Mouse (Mus musculus): ENCODE data around the gene Mkln1.

Gene Mkln1

GRCm38 (mm10) chr6:31513726-31514125 lies 115.2 kb downstream of the Mkln1 start:
- no peak for DNase-seq (ENCODE audit: low read depth, low spot score)

GRCm38 (mm10) chr6:31517681-31518337 lies 119.3 kb downstream of the Mkln1 start:
- no peak for DNase-seq (ENCODE audit: low read depth, low spot score)

GRCm38 (mm10) chr6:31518338-31518698 lies 119.8 kb downstream of the Mkln1 start:
- DNase-seq (ENCODE audit: low read depth, low spot score), result no peak

DNA sequence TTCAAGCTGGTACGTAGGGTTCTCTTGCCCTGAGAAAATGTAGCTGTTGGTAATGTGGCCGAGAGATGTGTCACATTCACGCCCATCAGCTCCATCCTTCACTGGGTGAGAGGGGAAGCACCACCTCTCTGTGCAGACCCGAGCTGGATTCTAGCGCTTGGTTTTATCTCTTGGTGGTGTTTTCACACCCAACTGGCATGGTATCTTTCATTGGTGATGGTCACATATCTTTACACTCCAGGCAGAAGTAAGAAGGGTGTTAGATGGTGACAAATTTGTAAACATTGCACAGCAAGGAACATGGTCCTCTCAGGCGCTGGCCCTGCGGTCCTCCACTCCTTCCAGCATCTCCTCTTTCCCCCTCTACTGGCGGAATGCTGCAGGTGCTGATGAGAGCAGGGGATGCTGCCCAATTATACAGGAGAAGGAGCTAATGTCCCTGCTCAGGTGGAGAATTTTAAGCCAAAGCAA lies 120.5 kb downstream of the Mkln1 start:
- peak; percentile 46 for DNase-seq (ENCODE audit: low read depth, low spot score)

DNA sequence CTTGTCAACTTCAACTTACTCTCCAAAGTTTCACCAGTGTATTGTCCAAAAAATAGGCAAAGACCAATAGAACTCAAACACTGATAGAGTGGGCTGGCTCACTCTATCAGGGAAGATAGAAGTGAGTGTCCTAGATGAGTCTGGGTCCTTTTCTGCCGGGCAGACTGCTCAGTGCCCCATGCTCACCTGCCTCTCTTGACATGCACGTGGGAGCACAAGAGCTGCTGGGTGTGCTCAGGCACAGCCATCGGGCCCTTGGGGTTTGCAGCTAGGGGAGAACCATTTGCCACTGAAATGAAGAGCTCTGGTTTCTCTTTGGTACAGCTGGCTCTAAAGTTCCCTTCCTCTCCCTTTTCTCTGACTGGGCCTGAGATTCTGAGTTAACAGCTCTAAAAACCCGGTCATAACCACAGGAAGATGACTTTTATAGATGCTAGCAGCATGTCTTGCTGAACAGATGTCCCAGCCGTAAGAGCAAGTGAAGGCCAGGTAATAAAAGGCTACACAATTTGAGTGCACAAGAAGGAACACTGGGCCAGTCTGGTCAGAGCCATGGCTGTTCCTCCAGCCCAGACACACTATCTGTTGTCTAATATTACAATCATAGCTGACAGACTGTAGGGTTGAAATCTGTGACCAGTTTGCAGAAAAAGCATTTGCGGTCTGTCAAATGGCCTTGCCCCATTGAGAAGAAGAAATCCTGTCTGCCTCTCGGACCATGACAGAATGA lies 122.1 kb downstream of the Mkln1 start:
- DNase-seq (ENCODE audit: low read depth, low spot score), result no peak

DNA sequence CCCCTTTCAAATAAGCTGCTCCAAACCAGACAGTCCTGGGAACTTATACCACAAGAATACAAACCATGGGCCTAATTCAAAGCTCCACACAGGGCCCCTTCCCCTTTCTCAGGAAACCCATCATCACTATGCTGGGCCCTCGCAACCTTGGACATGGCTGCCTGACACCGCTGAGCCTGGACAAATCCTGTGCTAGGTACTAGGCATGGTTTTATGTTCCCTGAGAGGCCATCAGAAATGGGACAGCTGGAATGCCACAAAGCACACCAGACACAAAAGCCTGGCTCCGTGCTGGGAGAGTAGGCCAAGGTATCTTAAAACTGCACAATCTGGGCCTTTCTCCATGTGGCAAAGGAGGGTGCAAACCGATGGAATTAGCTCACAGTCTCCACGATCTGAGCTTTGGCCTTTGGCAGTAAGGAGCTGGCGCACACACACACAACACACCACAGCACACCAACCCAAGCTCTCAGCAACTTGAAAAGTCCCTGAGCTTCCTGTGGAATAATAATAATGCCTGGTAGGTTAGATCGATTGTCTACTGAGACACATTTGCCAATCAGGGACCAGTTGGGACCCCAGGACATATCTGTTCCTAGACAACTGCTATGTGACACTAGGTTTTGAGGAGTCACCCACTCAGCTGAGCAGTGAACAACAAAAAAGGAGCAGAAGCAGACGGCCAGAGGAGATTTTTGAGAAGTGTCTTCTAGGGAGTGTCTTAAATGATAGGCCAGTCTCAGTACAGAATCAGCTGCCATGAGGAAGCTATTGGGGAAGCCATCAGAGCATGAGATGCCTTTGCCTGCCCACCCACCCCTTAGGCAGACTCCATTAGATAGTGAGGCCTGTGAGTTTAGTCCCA lies 123.2 kb downstream of the Mkln1 start:
- no peak for DNase-seq (ENCODE audit: low read depth, low spot score)

DNA sequence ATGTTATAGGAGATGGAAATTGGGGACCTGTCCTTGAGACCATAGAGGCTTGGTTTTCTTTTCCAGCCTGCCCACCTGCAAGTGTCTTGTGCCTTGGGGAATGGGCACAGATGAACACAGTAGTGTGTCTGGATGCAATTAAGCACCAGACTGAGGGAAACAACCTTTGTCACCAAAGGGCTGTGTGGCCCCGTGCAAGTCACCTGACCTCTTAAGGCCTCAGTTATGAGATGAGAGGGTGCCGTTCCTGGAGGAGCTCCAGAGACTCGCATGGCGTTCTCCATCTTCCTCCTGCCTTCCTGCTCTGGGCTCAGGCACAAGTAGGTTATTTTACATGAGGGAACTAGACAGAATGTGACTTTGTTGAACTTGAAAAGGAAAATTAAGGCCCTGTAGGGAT lies 123.9 kb downstream of the Mkln1 start:
- no peak for DNase-seq (ENCODE audit: low read depth, low spot score)

DNA sequence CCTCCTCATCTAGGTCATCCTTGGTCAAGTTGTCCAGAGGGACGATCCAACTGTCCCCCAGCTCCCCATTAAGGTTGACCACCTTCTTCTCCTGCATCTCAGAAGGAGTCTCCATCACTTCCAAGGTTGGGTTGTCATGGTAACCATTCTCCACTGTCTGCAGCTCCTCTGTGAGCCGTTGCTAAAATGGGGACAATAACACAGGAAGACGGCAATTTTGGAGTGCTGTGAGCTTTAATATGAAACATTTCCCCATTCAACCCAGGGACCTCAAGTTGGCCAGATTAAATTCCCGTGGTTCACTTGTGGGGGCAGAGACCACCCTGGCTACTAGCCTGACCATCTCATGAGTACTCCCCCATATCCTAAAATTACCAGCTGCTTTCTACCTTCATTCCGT lies 124.5 kb downstream of the Mkln1 start:
- DNase-seq (ENCODE audit: low read depth, low spot score), result no peak

DNA sequence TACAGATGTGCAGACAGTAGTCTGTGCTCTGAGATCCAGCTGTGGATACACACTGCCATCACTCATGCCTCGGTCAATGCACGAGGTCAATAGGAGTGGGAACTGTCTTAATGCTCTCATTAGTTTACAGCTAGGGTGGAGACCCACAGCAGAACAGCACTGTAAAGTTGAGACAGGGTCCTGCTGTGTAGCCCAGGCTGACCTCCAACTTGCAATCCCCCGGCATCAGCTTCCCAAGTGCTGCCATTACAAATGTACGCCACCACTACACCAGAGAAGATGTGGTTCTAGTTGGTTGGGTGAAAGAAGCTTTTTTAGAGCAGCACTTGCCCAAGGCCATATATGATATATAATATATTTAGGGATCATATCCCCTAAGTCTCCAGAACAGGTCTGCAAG lies 125.1 kb downstream of the Mkln1 start:
- DNase-seq (ENCODE audit: low read depth, low spot score), result no peak

- DNase-seq (ENCODE audit: low read depth, low spot score), result no peak
These were observed 125.6 kb downstream of the Mkln1 start for GRCm38 (mm10) chr6:31524121-31524520.

- DNase-seq (ENCODE audit: low read depth, low spot score), result no peak
These were observed 126.1 kb downstream of the Mkln1 start for GRCm38 (mm10) chr6:31524647-31525046.

GRCm38 (mm10) chr6:31525231-31525900 lies 126.8 kb downstream of the Mkln1 start:
- DNase-seq (ENCODE audit: low read depth, low spot score), result peak; percentile 75

GRCm38 (mm10) chr6:31526929-31527328 lies 128.4 kb downstream of the Mkln1 start:
- DNase-seq (ENCODE audit: low read depth, low spot score), result peak; percentile 56

DNA sequence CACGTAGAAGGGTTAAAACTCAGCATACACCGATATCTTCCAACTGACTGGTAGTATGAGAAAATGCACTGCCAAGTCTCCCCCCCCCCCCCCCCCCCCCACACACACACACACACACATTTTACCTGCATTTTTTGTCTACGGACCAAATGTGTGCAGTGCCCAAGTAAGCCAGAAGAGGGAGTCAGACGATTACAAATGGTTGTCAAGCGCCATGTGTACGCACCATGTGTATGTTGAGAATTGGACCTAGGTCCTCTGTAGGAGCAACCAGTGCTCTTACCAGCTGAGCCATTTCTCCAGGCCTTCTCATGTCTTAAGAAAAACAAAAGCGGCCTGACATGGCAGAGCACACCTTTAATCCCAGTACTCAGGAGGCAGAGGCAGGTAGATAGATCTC lies 129.4 kb downstream of the Mkln1 start:
- peak; percentile 85 for DNase-seq (ENCODE audit: low read depth, low spot score)

- no peak for DNase-seq (ENCODE audit: low read depth, low spot score)
These were observed 129.8 kb downstream of the Mkln1 start for GRCm38 (mm10) chr6:31528339-31528738.

DNA sequence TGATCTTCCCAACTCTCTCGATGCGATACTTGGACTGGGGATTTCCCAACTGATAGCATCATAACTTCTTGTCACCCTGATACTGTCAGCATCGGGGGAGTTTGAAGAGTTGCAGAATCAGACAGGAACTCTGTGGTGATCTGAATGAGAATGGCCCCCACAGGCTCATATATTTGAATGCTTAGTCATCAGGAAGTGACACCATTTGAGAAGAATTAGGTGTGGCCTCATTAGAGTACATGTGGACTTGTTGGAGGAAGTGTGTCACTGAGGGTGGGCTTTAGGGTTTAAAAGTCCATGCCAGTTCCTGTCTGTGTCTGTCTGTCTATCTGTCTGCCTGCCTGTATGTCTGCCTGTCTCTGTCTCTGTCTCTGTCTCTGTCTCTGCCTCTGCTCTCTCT lies 133.3 kb downstream of the Mkln1 start:
- DNase-seq (ENCODE audit: low read depth, low spot score), result peak; percentile 84

DNA sequence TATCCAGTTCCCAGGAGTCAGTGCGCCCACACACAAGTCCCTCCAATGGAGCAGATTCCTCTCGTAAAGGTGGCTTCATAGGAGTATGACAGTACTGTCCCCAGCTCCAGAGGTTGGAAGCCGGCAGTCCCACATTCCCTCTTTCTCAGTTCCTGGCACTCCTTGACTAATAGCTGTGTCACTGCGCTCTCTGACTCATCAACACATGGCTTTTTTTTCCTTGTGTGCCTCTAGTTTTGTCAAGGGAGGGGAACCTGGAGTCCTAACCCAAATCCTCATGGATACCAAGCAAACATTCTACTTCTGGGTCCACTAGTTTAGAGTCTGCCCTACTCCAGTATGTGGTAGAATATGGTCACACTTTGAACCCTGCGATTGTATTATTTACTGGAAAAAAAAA lies 136.2 kb downstream of the Mkln1 start:
- DNase-seq (ENCODE audit: low read depth, low spot score), result no peak

GRCm38 (mm10) chr6:31537193-31537592 lies 138.7 kb downstream of the Mkln1 start:
- no peak for DNase-seq (ENCODE audit: low read depth, low spot score)

- DNase-seq (ENCODE audit: low read depth, low spot score), result no peak
These were observed 139.6 kb downstream of the Mkln1 start for GRCm38 (mm10) chr6:31538112-31538511.

GRCm38 (mm10) chr6:31540018-31540417 lies 141.5 kb downstream of the Mkln1 start:
- DNase-seq (ENCODE audit: low read depth, low spot score), result no peak

GRCm38 (mm10) chr6:31544318-31544717 lies 145.8 kb downstream of the Mkln1 start:
- no peak for DNase-seq (ENCODE audit: low read depth, low spot score)

All from R1 (cell line).